Mouse (Mus musculus) kidney, postnatal 0 days (tissue): Measurements from ENCODE around the gene Mttp. TPM values are rescaled to one million over a fixed set of nuclear protein-coding genes. Genes with fewer than 3 reads are reported as not detected.

Source experiments
- ATAC-seq: fragments of 200-750 bp; cut with Nextera tagmentation; replicated peaks from 2 replicates; pipeline ENCODE4 v1.8.0; 2017; ENCODE audit warnings: low read depth, moderate number of reproducible peaks, moderate TSS enrichment, moderate library complexity; ENCODE audit not compliant: low FRiP score
- DNase-seq: peaks from one replicate; pipeline ENCODE4 v3.0.0-alpha.2; 2016; ENCODE audit warnings: low spot score
- H3K27ac ChIP-seq: fragments of 300-500 bp; sonication (generic); 2 replicates; pipeline ENCODE4 v1.5.1; 2014; ENCODE audit warnings: mild to moderate bottlenecking
- H3K27me3 ChIP-seq: fragments of 300-500 bp; sonication (generic); 2 replicates; pipeline ENCODE4 v1.6.1; 2014; ENCODE audit warnings: low read length, mixed read lengths; ENCODE audit not compliant: insufficient read depth
- H3K36me3 ChIP-seq: fragments of 300-500 bp; sonication (generic); 2 replicates; pipeline ENCODE4 v1.6.1; 2014; ENCODE audit warnings: low read length, mixed read lengths; ENCODE audit not compliant: insufficient read depth
- H3K4me1 ChIP-seq: fragments of 300-500 bp; sonication (generic); replicated peaks from 2 replicates; pipeline ENCODE4 v1.6.1; 2014; ENCODE audit warnings: antibody characterized with exemption, low read length, mixed read lengths; ENCODE audit not compliant: insufficient read depth
- H3K4me2 ChIP-seq: fragments of 300-500 bp; sonication (generic); 2 replicates; pipeline ENCODE4 v1.6.1; 2014; ENCODE audit warnings: mild to moderate bottlenecking, low read length, moderate library complexity, mixed read lengths
- H3K4me3 ChIP-seq: fragments of 300-500 bp; sonication (generic); replicated peaks from 2 replicates; pipeline ENCODE4 v1.5.1; 2014; ENCODE audit warnings: low read depth, low read length
- H3K9ac ChIP-seq: fragments of 300-500 bp; sonication (generic); 2 replicates; pipeline ENCODE4 v1.6.1; 2014; ENCODE audit warnings: low read depth, low read length
- H3K9me3 ChIP-seq: fragments of 300-500 bp; sonication (generic); replicated peaks from 2 replicates; pipeline ENCODE4 v1.6.1; 2016; ENCODE audit warnings: low read length, inconsistent platforms, mixed read lengths
- CTCF ChIP-seq: IDR thresholded peaks from 2 replicates; pipeline ENCODE4 v1.5.1; 2016; ENCODE audit warnings: antibody characterized with exemption, low read depth, mild to moderate bottlenecking, moderate library complexity
- WGBS: fragments of 180-500 bp; shearing (Covaris S2); extraction: QIAGEN DNeasy Blood & Tissue Kit; methylation state at CpG from one replicate; pipeline ENCODE4 v1.1.7; 2014; 5-methylcytosine and 5-hydroxymethylcytosine counted together
- polyA plus RNA-seq: library from polyadenylated mRNA; unstranded; fragments of >200 nt; fragmentation: Nextera tagmentation; extraction: Ambion mirVana; gene quantifications from 2 replicates; pipeline ENCODE4 v1.2.1, GENCODE M21; 2015

Mttp gene
- polyA plus RNA-seq, 1 experiment from 2014 or later, result 6.9 TPM

DNA sequence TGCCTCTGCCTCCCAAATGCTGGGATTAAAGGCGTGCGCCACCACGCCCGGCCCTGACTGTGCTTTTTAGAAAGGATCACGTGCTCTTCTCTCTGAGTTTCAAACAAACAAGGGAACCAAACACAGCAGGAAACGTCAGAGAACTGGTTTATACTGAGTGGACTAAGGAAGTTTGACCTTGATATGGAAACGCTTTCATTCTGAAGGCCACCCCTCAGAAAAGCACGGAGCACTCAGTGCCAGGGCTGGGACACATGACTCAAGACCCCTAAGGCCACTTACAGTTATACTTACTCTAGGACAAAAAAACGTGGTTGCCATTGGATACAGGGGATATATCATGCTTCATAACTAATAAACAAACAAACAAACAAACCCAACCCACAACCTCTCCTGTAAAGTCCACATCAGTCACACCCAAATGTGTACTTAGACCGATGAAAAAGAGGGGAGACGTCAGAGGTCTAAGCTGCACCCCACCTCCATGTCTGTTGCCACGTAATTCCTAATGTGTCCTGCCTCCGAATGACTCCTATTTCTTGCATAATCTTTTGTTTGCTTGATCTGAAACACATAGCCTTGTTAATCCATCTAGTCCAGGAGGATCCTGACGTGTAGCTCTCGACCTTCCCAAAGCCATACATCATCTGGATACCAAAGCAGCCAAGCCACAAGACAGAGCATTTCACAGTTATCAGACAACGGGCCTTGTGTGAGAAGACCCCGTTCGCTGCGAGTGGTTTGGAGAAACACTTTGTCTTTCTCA lies 48.3 kb downstream of the Mttp start:
- no peak for TF ChIP-seq CTCF
- Histone ChIP-seq H3K27me3 (no peaks in the 10 kb centered on the region), H3K27ac (no peak overlapping the region), H3K4me1 (no peaks in the 10 kb centered on the region), H3K9me3 (no peaks in the 10 kb centered on the region), H3K4me3 (no peak overlapping the region), H3K4me2 (no peak overlapping the region), H3K9ac (no peak overlapping the region), H3K36me3 (no peaks in the 10 kb centered on the region)
- ATAC-seq, result no peak; the same call in 1 of the 2 replicates
- WGBS, result 84% methylated on average over 19 of the region's 19 CpGs
- DNase-seq, result no peak

GRCm38 (mm10) chr3:138095718-138096117 lies 49.0 kb downstream of the Mttp start:
- Histone ChIP-seq H3K27ac (no peak overlapping the region), H3K4me3 (no peak overlapping the region), H3K4me1 (no peaks in the 10 kb centered on the region), H3K9me3 (no peaks in the 10 kb centered on the region), H3K27me3 (no peaks in the 10 kb centered on the region), H3K4me2 (no peak overlapping the region), H3K36me3 (no peaks in the 10 kb centered on the region), H3K9ac (no peak overlapping the region)
- DNase-seq (peak; percentile 45), ATAC-seq (peak; percentile 78)
- 37% methylated on average over 10 of the region's 10 CpGs for WGBS
- no peak for TF ChIP-seq CTCF

DNA sequence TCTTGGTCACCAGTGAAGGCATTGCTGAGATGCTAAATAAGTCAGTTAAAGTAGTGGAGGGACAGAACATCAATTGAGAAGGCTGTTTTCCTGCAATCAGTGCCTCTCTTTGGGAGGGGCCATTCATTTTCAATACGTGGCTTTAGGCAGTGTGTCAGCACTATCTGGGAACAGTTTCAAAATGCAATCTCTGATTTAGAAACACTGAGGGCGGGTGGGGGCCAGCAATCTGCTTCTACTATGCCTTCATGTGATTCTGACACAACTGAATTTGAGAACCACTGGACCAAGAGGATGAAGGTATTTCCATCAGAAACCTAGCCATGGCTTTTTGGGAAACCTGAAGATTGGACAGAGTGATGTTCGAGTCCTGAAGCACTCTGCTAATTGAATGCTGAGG lies 49.5 kb downstream of the Mttp start:
- TF ChIP-seq CTCF, result no peak
- H3K4me3 ChIP-seq, result no peak overlapping the region
- no peak overlapping the region for H3K27ac ChIP-seq
- no peaks in the 10 kb centered on the region for H3K4me1 ChIP-seq
- no peaks in the 10 kb centered on the region for H3K36me3 ChIP-seq
- H3K9me3 ChIP-seq, result no peaks in the 10 kb centered on the region
- ATAC-seq, result no peak
- WGBS, result 76% methylated on average over 3 of the region's 3 CpGs
- no peak overlapping the region for H3K4me2 ChIP-seq
- H3K9ac ChIP-seq, result no peak overlapping the region
- H3K27me3 ChIP-seq, result no peaks in the 10 kb centered on the region
- DNase-seq, result no peak

DNA sequence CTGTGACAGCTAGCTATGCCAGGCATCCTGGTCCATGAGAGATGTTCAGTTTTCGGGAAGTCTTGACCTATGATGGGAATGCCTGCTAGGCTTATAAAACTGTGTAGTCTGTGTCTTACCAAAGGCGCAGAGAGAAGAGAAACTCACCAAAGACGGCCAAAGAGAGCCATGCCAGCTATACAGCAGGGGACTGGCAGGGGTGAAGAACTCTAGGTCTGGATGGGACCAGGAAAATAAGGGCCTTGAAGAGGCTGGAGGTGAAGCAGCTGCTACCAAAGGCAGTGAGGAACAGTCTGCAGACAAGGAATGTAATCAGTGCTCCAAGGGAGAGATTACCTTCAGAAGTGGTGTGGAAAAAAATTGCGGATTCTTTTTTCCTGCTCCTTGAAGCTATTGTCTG lies 60.9 kb downstream of the Mttp start:
- no peak for TF ChIP-seq CTCF
- H3K4me2 ChIP-seq, result no peak overlapping the region
- H3K4me1 ChIP-seq, result no peaks in the 10 kb centered on the region

GRCm38 (mm10) chr3:138083073-138083637 lies 61.6 kb downstream of the Mttp start:
- Histone ChIP-seq H3K27me3 (no peaks in the 10 kb centered on the region), H3K4me3 (no peak overlapping the region), H3K9me3 (no peaks in the 10 kb centered on the region), H3K36me3 (no peaks in the 10 kb centered on the region), H3K4me1 (no peaks in the 10 kb centered on the region), H3K4me2 (no peak overlapping the region), H3K27ac (no peak overlapping the region), H3K9ac (no peak overlapping the region)
- WGBS, result 93% methylated on average over 1 of the region's 1 CpGs
- DNase-seq (no peak), ATAC-seq (no peak)
- no peak for TF ChIP-seq CTCF

More for the DNA sequence above, 60.9 kb downstream of the Mttp start:
- Histone ChIP-seq H3K36me3 (no peaks in the 10 kb centered on the region), H3K27ac (no peak overlapping the region), H3K9ac (no peak overlapping the region), H3K27me3 (no peaks in the 10 kb centered on the region), H3K4me3 (no peak overlapping the region), H3K9me3 (no peaks in the 10 kb centered on the region)
- ATAC-seq (no peak), DNase-seq (no peak)
- WGBS, result 94% methylated on average over 4 of the region's 4 CpGs

DNA sequence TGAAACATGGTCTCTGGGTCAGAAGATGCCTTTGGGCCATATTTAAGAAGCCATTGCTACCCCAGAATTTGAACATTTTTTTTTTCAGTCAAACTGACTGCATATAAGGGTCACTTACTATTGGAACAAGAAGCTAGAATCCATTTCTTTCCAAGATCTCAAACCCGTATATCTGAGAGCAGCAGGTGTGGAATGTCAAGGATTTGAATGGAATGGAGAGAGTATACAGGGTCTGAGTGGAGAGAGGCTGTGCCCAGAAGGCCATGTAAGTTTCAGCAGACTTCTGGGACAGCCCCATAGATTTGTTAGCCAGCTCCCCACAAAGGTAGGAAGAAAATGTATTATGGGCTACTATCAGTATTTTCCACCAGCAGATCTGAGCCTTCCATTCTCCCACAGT lies 66.1 kb downstream of the Mttp start:
- Histone ChIP-seq H3K4me3 (no peak overlapping the region), H3K36me3 (no peaks in the 10 kb centered on the region), H3K27ac (no peak overlapping the region), H3K9ac (no peak overlapping the region), H3K9me3 (no peaks in the 10 kb centered on the region), H3K27me3 (no peaks in the 10 kb centered on the region), H3K4me1 (no peaks in the 10 kb centered on the region), H3K4me2 (no peak overlapping the region)
- DNase-seq (no peak), ATAC-seq (no peak)
- 72% methylated on average over 1 of the region's 1 CpGs for WGBS
- TF ChIP-seq CTCF, result no peak
